Mouse (Mus musculus) thymus, postnatal 25 days (tissue): ENCODE results near the gene Mmp15.
"Not testable (repeated sequence)": the region's sequence is repeated elsewhere in the genome, so short reads cannot be mapped to it uniquely, and the experiment has no call there.

ENCODE experiments used
- DNase-seq: peaks from one replicate; pipeline ENCODE4 v3.0.0; 2022

The Mmp15 gene

GRCm38 (mm10) chr8:95378928-95379327 is 26.9 kb downstream of the Mmp15 start:
- not testable (repeated sequence) for DNase-seq

GRCm38 (mm10) chr8:95380953-95381352 is 28.9 kb downstream of the Mmp15 start:
- no peak for DNase-seq

- no peak for DNase-seq
Measured at GRCm38 (mm10) chr8:95381595-95381994, 29.5 kb downstream of the Mmp15 start.

GRCm38 (mm10) chr8:95384501-95384900 is 32.4 kb downstream of the Mmp15 start:
- no peak for DNase-seq

DNA sequence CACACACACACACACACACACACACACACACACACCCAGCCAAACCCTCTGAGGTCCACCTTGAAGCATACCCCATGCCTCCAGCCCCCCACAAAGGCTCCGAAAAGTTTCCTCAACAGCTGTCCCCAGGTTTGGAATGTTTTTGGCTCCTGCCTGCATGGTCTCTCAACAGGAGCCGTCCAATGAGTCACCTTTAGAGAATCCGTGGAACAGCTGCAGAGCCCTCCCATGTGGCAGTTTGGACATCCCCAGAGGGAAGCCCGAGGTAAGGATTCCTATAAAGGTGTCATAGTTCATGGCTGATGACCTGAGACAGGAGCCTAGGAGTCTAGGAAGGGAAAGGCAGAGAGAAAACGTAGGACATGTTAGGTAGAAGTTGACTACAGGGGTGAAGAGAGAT is 34.0 kb downstream of the Mmp15 start:
- DNase-seq = no peak

GRCm38 (mm10) chr8:95387221-95387620 is 35.2 kb downstream of the Mmp15 start:
- no peak for DNase-seq

DNA sequence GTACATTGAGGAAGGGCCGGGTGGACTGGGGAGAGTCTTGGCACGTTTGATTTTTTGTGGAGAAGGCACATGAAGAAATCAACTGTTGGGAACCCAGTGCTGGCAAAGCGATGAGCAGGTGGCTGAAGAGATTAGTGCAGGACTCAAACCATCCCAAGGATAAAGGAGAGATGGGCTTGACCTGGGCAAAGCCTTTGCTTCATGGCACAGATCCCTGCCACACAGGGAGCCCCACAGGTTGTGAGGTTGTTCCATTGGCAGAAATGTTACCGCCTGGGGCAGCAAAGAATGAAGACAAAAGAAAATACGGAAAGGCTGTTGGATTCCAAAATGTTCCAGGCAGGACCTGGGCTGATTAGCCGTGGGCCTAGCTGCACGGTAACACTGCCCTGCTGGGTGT is 35.9 kb downstream of the Mmp15 start:
- no peak for DNase-seq

GRCm38 (mm10) chr8:95390312-95390711 is 38.2 kb downstream of the Mmp15 start:
- peak; percentile 51 for DNase-seq

- DNase-seq = no peak
Measured at GRCm38 (mm10) chr8:95391101-95391500, 39.0 kb downstream of the Mmp15 start.

- no peak for DNase-seq
Measured at GRCm38 (mm10) chr8:95392604-95393003, 40.5 kb downstream of the Mmp15 start.

DNA sequence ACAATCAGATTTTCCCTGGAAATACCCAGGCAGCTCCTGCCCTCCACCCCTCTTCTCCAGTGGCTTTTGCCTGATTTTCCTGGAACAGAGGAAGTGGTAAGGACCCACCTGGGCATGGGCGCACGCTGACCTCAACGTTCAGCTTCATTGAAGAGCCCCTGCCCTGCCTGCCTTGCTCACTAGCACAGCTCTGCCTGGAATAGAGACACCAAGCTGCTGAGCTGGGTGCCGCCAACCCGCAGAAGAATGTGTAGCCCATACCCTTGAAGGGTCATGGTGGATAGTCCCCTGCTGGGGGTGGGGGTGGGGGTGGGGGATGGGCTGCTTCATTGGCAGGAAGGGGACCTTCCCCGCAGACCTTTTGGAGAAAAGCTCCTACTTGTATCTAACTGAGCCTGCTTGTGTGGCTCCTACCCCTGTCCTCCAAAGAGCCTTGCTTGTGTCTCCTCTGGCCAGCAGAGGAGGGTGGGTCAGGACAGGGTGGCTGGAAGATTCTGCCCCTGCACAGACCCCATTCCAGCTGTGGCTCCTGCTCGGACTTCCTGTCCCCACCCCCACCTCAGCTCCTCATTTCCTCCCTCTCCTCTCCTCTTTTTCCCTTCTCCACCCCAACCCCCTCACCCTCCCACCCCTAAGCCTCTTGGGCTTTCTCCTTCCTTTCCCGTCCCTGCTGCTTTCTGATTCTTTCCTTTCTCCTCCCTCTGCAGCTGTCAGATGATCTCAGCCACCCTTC is 43.3 kb downstream of the Mmp15 start:
- DNase-seq = no peak

DNA sequence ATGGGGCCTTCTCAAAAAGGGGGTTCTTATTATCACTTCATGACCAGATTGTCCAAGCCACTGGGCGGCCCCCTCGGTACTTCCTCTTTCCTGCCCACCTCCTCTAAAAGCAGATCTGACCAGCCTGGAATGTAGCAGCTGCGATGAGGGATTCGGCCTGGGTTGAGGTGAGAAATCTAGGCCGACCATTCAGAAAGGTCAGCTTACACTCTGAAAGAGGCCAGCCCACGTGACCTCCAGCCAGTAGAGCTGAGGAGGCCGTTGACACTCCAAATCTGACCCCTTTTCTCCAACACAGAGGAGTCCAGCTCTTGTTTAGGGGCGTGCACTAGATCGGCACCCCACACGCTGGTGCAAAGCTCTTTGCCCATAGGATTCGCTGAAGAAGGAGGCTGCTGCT is 44.7 kb downstream of the Mmp15 start:
- no peak for DNase-seq

GRCm38 (mm10) chr8:95397201-95397600 is 45.1 kb downstream of the Mmp15 start:
- DNase-seq = no peak

GRCm38 (mm10) chr8:95399131-95399530 is 47.1 kb downstream of the Mmp15 start:
- DNase-seq = no peak

GRCm38 (mm10) chr8:95401091-95401490 is 49.0 kb downstream of the Mmp15 start:
- no peak for DNase-seq

- no peak for DNase-seq
Measured at GRCm38 (mm10) chr8:95409518-95409917, 57.5 kb downstream of the Mmp15 start.

GRCm38 (mm10) chr8:95411309-95411972 is 59.4 kb downstream of the Mmp15 start:
- no peak for DNase-seq

DNA sequence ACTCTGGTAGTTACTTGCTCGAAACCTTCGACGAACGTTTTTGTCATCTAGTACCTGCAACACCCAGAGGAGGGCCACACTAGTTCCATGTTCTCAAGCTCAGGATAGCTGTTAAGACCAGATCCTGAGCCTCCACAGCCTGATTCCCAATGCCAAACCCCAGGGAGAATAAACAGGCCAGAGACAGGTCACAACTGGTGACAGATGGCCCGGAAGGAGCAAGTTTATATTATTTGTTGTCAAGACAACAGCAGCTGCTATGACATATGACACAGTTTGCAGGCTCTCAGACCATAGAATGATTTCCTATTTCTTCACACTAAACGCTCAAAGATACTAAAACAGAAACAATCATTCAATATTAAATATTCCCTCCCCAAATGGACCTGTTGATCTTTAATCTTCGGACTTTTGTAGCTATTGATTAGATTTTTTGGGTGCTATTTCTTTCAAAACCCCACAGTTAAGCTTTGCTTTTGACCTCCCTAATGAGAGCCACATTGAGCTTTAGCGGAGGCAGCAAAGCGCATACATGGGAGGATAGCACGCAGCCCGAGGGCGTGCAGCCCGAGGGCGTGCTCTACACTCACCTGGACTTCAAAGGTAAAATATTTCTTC is 70.2 kb downstream of the Mmp15 start:
- no peak for DNase-seq
